Mouse (Mus musculus): ENCODE results near the gene Kmt5c.

Gene Kmt5c

GRCm38 (mm10) chr7:4739544-4740275 lies at the start of gene Kmt5c:
Gene Kmt5c (plus strand): TSS chr7:4740115.
- DNase-seq (ENCODE audit: low read depth, low spot score) = peak; percentile 98

GRCm38 (mm10) chr7:4690387-4690786 lies 49.5 kb upstream of the Kmt5c start, which contains the start of gene Brsk1:
Gene Brsk1 (plus strand): TSS chr7:4690604.
- DNase-seq (ENCODE audit: low read depth, low spot score) = peak; percentile 53

- DNase-seq (ENCODE audit: low read depth, low spot score) = no peak
These were observed 48.8 kb upstream of the Kmt5c start for GRCm38 (mm10) chr7:4690951-4691653.

GRCm38 (mm10) chr7:4693004-4693403 lies 46.9 kb upstream of the Kmt5c start:
- DNase-seq (ENCODE audit: low read depth, low spot score) = no peak

- DNase-seq (ENCODE audit: low read depth, low spot score) = no peak
These were observed 37.6 kb upstream of the Kmt5c start for GRCm38 (mm10) chr7:4702334-4702733.

GRCm38 (mm10) chr7:4703195-4703594 lies 36.7 kb upstream of the Kmt5c start:
- DNase-seq (ENCODE audit: low read depth, low spot score) = no peak

GRCm38 (mm10) chr7:4705098-4705497 lies 34.8 kb upstream of the Kmt5c start:
- DNase-seq (ENCODE audit: low read depth, low spot score) = peak; percentile 52

- no peak for DNase-seq (ENCODE audit: low read depth, low spot score)
These were observed 27.3 kb upstream of the Kmt5c start for GRCm38 (mm10) chr7:4712594-4712993.

GRCm38 (mm10) chr7:4716955-4717354 lies 23.0 kb upstream of the Kmt5c start:
- DNase-seq (ENCODE audit: low read depth, low spot score) = no peak

- DNase-seq (ENCODE audit: low read depth, low spot score) = no peak
These were observed 20.6 kb upstream of the Kmt5c start for GRCm38 (mm10) chr7:4719276-4719675.

- peak; percentile 45 for DNase-seq (ENCODE audit: low read depth, low spot score)
These were observed 16.4 kb upstream of the Kmt5c start for GRCm38 (mm10) chr7:4723508-4723907.

GRCm38 (mm10) chr7:4724359-4724758 lies 15.6 kb upstream of the Kmt5c start:
- DNase-seq (ENCODE audit: low read depth, low spot score) = no peak

GRCm38 (mm10) chr7:4725169-4725568 lies 14.7 kb upstream of the Kmt5c start, which contains the start of gene Tmem150b:
Gene Tmem150b (minus strand): TSS chr7:4725249.
- no peak for DNase-seq (ENCODE audit: low read depth, low spot score)

GRCm38 (mm10) chr7:4731090-4731489 lies 8.8 kb upstream of the Kmt5c start:
- DNase-seq (ENCODE audit: low read depth, low spot score) = no peak

GRCm38 (mm10) chr7:4732968-4733392 lies 6.9 kb upstream of the Kmt5c start:
- no peak for DNase-seq (ENCODE audit: low read depth, low spot score)

- no peak for DNase-seq (ENCODE audit: low read depth, low spot score)
These were observed 823 bp upstream of the Kmt5c start for GRCm38 (mm10) chr7:4739041-4739543.

GRCm38 (mm10) chr7:4740309-4740727 lies 403 bp downstream of the Kmt5c start:
- no peak for DNase-seq (ENCODE audit: low read depth, low spot score)

GRCm38 (mm10) chr7:4741151-4741550 lies 1.2 kb downstream of the Kmt5c start:
- peak; percentile 23 for DNase-seq (ENCODE audit: low read depth, low spot score)

- no peak for DNase-seq (ENCODE audit: low read depth, low spot score)
These were observed 2.0 kb downstream of the Kmt5c start for GRCm38 (mm10) chr7:4741672-4742481.

- no peak for DNase-seq (ENCODE audit: low read depth, low spot score)
These were observed 2.5 kb downstream of the Kmt5c start for GRCm38 (mm10) chr7:4742482-4742819.

- no peak for DNase-seq (ENCODE audit: low read depth, low spot score)
These were observed 3.4 kb downstream of the Kmt5c start for GRCm38 (mm10) chr7:4743354-4743753.

- DNase-seq (ENCODE audit: low read depth, low spot score) = no peak
These were observed 5.0 kb downstream of the Kmt5c start for GRCm38 (mm10) chr7:4744886-4745285.
